Mouse (Mus musculus): ENCODE measurements at regions not wholly inside any gene's neighbourhood (a gene's known extent, or its start where the extent isn't known, plus 50 kb on each side); places are given as distances from the start of the nearest gene placed in this dataset.

GRCm38 (mm10) chr13:29136231-29136630 is 182.7 kb upstream of the Sox4 start:
- H3K4me3 ChIP-seq = no peak overlapping the region
- no peaks in the 10 kb centered on the region for H3K79me2 ChIP-seq (ENCODE audit: control insufficient read depth, insufficient read depth)
- H3K36me3 ChIP-seq (ENCODE audit: control insufficient read depth, insufficient read depth) = no peaks in the 10 kb centered on the region
- no peaks in the 10 kb centered on the region for H3K27me3 ChIP-seq (ENCODE audit: control insufficient read depth, insufficient read depth, insufficient read length)
- no peak overlapping the region for H3ac ChIP-seq (ENCODE audit: control insufficient read depth, insufficient read length)
- TF ChIP-seq MYOD1 (IDR thresholded peaks at IDR 0.05; ENCODE audit: control insufficient read depth in 1 of 3, insufficient read length in 2 of 3, low read depth in 2 of 3) = no peak
- no peak for TF ChIP-seq E2F4 (IDR thresholded peaks at IDR 0.05; ENCODE audit: insufficient read depth)
- no peak for TF ChIP-seq USF1 (IDR thresholded peaks at IDR 0.05; ENCODE audit: low read depth)
- no peak for TF ChIP-seq TCF12 (IDR thresholded peaks at IDR 0.05; ENCODE audit: insufficient read depth, poor library complexity, severe bottlenecking)
- TF ChIP-seq REST (IDR thresholded peaks at IDR 0.05; ENCODE audit: insufficient read depth, insufficient read length) = no peak
- no peak for TF ChIP-seq SRF (IDR thresholded peaks at IDR 0.05; ENCODE audit: control insufficient read depth, insufficient read length, low read depth)
- no peak for TF ChIP-seq POLR2A (IDR thresholded peaks at IDR 0.05; ENCODE audit: insufficient read length, low read depth)
- no peak for TF ChIP-seq TCF3 (IDR thresholded peaks at IDR 0.05; ENCODE audit: insufficient read length, low read depth)
- no peak for TF ChIP-seq MYOG (IDR thresholded peaks at IDR 0.05; ENCODE audit: control insufficient read depth in 1 of 3, insufficient read depth in 1 of 3, insufficient read length in 2 of 3, low read depth in 2 of 3)
- no peak for TF ChIP-seq MAX (IDR thresholded peaks at IDR 0.05; ENCODE audit: low read depth)
- no peak for TF ChIP-seq POLR2AphosphoS2 (IDR thresholded peaks at IDR 0.05; ENCODE audit: insufficient read length, low read depth)
- TF ChIP-seq CEBPB (IDR thresholded peaks at IDR 0.05; ENCODE audit: insufficient read depth, poor library complexity, severe bottlenecking) = no peak
- H3K4me2 ChIP-seq (ENCODE audit: low read depth) = no peak overlapping the region

- TF ChIP-seq MYOD1 (IDR thresholded peaks at IDR 0.05; ENCODE audit: control insufficient read depth in 1 of 3, insufficient read length in 2 of 3, low read depth in 2 of 3) (no peak), POLR2AphosphoS2 (IDR thresholded peaks at IDR 0.05; ENCODE audit: insufficient read length, low read depth) (no peak), MAX (IDR thresholded peaks at IDR 0.05; ENCODE audit: low read depth) (no peak)
- H3K36me3 ChIP-seq (ENCODE audit: control insufficient read depth, insufficient read depth) = no peaks in the 10 kb centered on the region
- no peaks in the 10 kb centered on the region for H3K27me3 ChIP-seq (ENCODE audit: control insufficient read depth, insufficient read depth, insufficient read length)
- no peak overlapping the region for H3K4me3 ChIP-seq
- H3ac ChIP-seq (ENCODE audit: control insufficient read depth, insufficient read length) = no peak overlapping the region
- no peak overlapping the region for H3K4me2 ChIP-seq (ENCODE audit: low read depth)
- no peaks in the 10 kb centered on the region for H3K79me2 ChIP-seq (ENCODE audit: control insufficient read depth, insufficient read depth)
Measured at GRCm38 (mm10) chr13:29127499-29127898, 174.0 kb upstream of the Sox4 start.

- TF ChIP-seq MAX (IDR thresholded peaks at IDR 0.05; ENCODE audit: low read depth) = no peak
- no peak for TF ChIP-seq MYOG (IDR thresholded peaks at IDR 0.05; ENCODE audit: control insufficient read depth in 1 of 3, insufficient read depth in 1 of 3, insufficient read length in 2 of 3, low read depth in 2 of 3)
- no peak for TF ChIP-seq REST (IDR thresholded peaks at IDR 0.05; ENCODE audit: insufficient read depth, insufficient read length)
- TF ChIP-seq SRF (IDR thresholded peaks at IDR 0.05; ENCODE audit: control insufficient read depth, insufficient read length, low read depth) = no peak
- no peak for TF ChIP-seq POLR2AphosphoS2 (IDR thresholded peaks at IDR 0.05; ENCODE audit: insufficient read length, low read depth)
- TF ChIP-seq TCF3 (IDR thresholded peaks at IDR 0.05; ENCODE audit: insufficient read length, low read depth) = no peak
- no peak for TF ChIP-seq E2F4 (IDR thresholded peaks at IDR 0.05; ENCODE audit: insufficient read depth)
- no peak for TF ChIP-seq POLR2A (IDR thresholded peaks at IDR 0.05; ENCODE audit: insufficient read length, low read depth)
- H3K4me3 ChIP-seq = no peak overlapping the region
- H3K4me2 ChIP-seq (ENCODE audit: low read depth) = no peak overlapping the region
- H3ac ChIP-seq (ENCODE audit: control insufficient read depth, insufficient read length) = no peak overlapping the region
- H3K36me3 ChIP-seq (ENCODE audit: control insufficient read depth, insufficient read depth) = no peaks in the 10 kb centered on the region
- no peaks in the 10 kb centered on the region for H3K27me3 ChIP-seq (ENCODE audit: control insufficient read depth, insufficient read depth, insufficient read length)
- no peaks in the 10 kb centered on the region for H3K79me2 ChIP-seq (ENCODE audit: control insufficient read depth, insufficient read depth)
Measured at GRCm38 (mm10) chr13:29123477-29123876, 170.0 kb upstream of the Sox4 start.

- no peak overlapping the region for H3K4me2 ChIP-seq (ENCODE audit: low read depth)
- H3K36me3 ChIP-seq (ENCODE audit: control insufficient read depth, insufficient read depth) = no peaks in the 10 kb centered on the region
- no peak overlapping the region for H3ac ChIP-seq (ENCODE audit: control insufficient read depth, insufficient read length)
- no peaks in the 10 kb centered on the region for H3K79me2 ChIP-seq (ENCODE audit: control insufficient read depth, insufficient read depth)
- H3K27me3 ChIP-seq (ENCODE audit: control insufficient read depth, insufficient read depth, insufficient read length) = no peaks in the 10 kb centered on the region
- H3K4me3 ChIP-seq = no peak overlapping the region
- TF ChIP-seq TCF3 (IDR thresholded peaks at IDR 0.05; ENCODE audit: insufficient read length, low read depth) (no peak), TCF12 (IDR thresholded peaks at IDR 0.05; ENCODE audit: insufficient read depth, poor library complexity, severe bottlenecking) (no peak), REST (IDR thresholded peaks at IDR 0.05; ENCODE audit: insufficient read depth, insufficient read length) (no peak), E2F4 (IDR thresholded peaks at IDR 0.05; ENCODE audit: insufficient read depth) (no peak), CEBPB (IDR thresholded peaks at IDR 0.05; ENCODE audit: insufficient read depth, poor library complexity, severe bottlenecking) (no peak), MYOG (IDR thresholded peaks at IDR 0.05; ENCODE audit: control insufficient read depth in 1 of 3, insufficient read depth in 1 of 3, insufficient read length in 2 of 3, low read depth in 2 of 3) (no peak), MAX (IDR thresholded peaks at IDR 0.05; ENCODE audit: low read depth) (no peak), POLR2AphosphoS2 (IDR thresholded peaks at IDR 0.05; ENCODE audit: insufficient read length, low read depth) (no peak)
Measured at GRCm38 (mm10) chr13:29121121-29121520, 167.6 kb upstream of the Sox4 start.

GRCm38 (mm10) chr13:29119357-29119756 is 165.8 kb upstream of the Sox4 start:
- Histone ChIP-seq H3K36me3 (ENCODE audit: control insufficient read depth, insufficient read depth) (no peaks in the 10 kb centered on the region), H3ac (ENCODE audit: control insufficient read depth, insufficient read length) (no peak overlapping the region), H3K79me2 (ENCODE audit: control insufficient read depth, insufficient read depth) (no peaks in the 10 kb centered on the region), H3K27me3 (ENCODE audit: control insufficient read depth, insufficient read depth, insufficient read length) (no peaks in the 10 kb centered on the region), H3K4me3 (no peak overlapping the region), H3K4me2 (ENCODE audit: low read depth) (no peak overlapping the region)
- TF ChIP-seq MYOG (IDR thresholded peaks at IDR 0.05; ENCODE audit: control insufficient read depth in 1 of 3, insufficient read depth in 1 of 3, insufficient read length in 2 of 3, low read depth in 2 of 3) (no peak), POLR2AphosphoS2 (IDR thresholded peaks at IDR 0.05; ENCODE audit: insufficient read length, low read depth) (no peak)
